Mouse (Mus musculus): ENCODE measurements at regions not wholly inside any gene's neighbourhood (a gene's known extent, or its start where the extent isn't known, plus 50 kb on each side); places are given as distances from the start of the nearest gene placed in this dataset.

DNA sequence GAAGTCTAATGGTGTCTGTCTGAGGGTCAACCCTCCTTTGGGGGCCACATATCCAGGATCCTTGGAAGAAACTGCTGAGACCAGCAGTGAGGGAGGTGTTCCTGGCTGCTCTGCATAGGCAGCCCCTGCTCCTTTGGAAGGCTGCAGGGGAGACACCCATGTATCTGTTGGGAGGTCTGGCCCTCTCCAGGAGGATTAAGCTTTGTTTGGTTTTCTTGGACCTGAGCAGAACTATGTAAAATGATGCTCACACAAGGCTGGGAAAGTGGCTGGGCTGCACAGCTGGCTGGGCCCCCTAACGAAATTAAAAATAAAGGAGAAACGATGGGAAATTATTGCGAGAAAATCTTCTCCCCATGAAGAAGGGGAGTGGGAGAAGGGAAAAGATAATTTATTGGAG is 104.2 kb downstream of the Edn3 start:
- H3K4me1 ChIP-seq (ENCODE audit: control insufficient read depth, insufficient read depth, low read length), result no peaks in the 10 kb centered on the region
- no peak overlapping the region for H3K27ac ChIP-seq (ENCODE audit: insufficient read depth, low read length)
- no peak overlapping the region for H3K4me3 ChIP-seq (ENCODE audit: insufficient read depth, low read length)
- TF ChIP-seq CTCF (IDR thresholded peaks at IDR 0.05; ENCODE audit: borderline replicate concordance, insufficient read depth, low read length) (no peak), POLR2A (IDR thresholded peaks at IDR 0.05; ENCODE audit: low read depth, low read length) (no peak)

DNA sequence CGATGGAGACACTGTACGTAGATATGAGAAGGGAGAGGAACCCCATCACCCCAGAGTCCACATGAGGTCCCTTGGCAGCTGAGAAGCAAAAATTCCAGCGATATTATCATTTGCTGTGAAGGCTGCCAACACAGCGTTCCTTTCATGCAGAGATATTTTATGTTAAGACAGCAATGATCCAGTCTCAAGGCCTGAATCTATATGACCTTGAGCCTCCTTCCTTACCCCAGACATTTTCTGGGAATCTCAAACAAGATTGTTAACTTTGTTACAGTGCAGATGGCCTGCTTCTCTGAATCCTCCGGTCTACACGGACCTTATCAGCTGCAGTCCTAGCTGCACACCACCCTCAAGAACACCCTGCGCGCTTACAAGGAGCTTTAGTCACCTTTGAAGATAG is 106.1 kb downstream of the Edn3 start:
- Histone ChIP-seq H3K4me1 (ENCODE audit: control insufficient read depth, insufficient read depth, low read length) (no peaks in the 10 kb centered on the region), H3K27ac (ENCODE audit: insufficient read depth, low read length) (no peak overlapping the region)
- no peak for TF ChIP-seq CTCF (IDR thresholded peaks at IDR 0.05; ENCODE audit: borderline replicate concordance, insufficient read depth, low read length)
- TF ChIP-seq POLR2A (IDR thresholded peaks at IDR 0.05; ENCODE audit: low read depth, low read length), result no peak

DNA sequence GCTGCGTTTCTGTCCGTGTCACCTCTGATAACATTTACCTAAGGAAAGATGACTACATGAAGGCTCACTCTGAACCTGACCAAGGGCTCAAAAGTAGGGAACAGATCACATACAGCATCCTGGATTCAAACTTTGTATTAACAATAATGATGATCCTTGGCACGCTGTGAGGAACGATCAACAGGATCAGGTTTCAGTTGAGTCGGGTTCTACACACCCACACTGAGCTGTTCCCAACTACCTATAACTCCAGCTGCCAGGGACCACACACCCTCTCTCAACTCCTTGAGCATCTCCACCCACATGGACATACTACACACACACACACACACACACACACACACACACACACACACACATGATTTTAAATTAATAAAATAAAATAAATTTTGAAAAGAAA is 107.0 kb downstream of the Edn3 start:
- TF ChIP-seq CTCF (IDR thresholded peaks at IDR 0.05; ENCODE audit: borderline replicate concordance, insufficient read depth, low read length), result no peak
- no peak for TF ChIP-seq POLR2A (IDR thresholded peaks at IDR 0.05; ENCODE audit: low read depth, low read length)
- no peak overlapping the region for H3K27ac ChIP-seq (ENCODE audit: insufficient read depth, low read length)

More for the DNA sequence above, 106.1 kb downstream of the Edn3 start:
- H3K4me3 ChIP-seq (ENCODE audit: insufficient read depth, low read length), result no peak overlapping the region

DNA sequence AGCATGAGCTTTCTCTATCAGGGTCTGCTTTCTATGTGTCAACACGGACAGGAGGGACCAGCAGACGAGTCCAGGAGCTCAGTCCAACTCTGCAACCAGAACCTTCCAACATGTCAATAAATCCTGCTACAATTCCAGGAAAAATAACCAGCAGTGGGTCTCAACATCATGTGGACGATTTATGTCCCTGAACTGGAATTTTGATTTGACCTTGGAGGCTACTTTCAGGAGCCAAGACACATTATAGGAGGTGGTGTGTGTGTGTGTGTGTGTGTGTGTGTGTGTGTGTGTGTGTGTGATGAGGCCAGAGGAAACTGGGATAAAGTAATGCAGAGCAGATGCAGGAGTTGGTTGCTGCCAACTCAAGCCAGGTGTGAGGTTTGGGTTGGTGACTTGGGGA is 107.8 kb downstream of the Edn3 start:
- no peak overlapping the region for H3K4me3 ChIP-seq (ENCODE audit: insufficient read depth, low read length)
- TF ChIP-seq POLR2A (IDR thresholded peaks at IDR 0.05; ENCODE audit: low read depth, low read length), result no peak
- TF ChIP-seq CTCF (IDR thresholded peaks at IDR 0.05; ENCODE audit: borderline replicate concordance, insufficient read depth, low read length), result no peak
- no peaks in the 10 kb centered on the region for H3K4me1 ChIP-seq (ENCODE audit: control insufficient read depth, insufficient read depth, low read length)
- H3K27ac ChIP-seq (ENCODE audit: insufficient read depth, low read length), result no peak overlapping the region

More for the DNA sequence above, 107.0 kb downstream of the Edn3 start:
- Histone ChIP-seq H3K4me1 (ENCODE audit: control insufficient read depth, insufficient read depth, low read length) (no peaks in the 10 kb centered on the region), H3K4me3 (ENCODE audit: insufficient read depth, low read length) (no peak overlapping the region)

DNA sequence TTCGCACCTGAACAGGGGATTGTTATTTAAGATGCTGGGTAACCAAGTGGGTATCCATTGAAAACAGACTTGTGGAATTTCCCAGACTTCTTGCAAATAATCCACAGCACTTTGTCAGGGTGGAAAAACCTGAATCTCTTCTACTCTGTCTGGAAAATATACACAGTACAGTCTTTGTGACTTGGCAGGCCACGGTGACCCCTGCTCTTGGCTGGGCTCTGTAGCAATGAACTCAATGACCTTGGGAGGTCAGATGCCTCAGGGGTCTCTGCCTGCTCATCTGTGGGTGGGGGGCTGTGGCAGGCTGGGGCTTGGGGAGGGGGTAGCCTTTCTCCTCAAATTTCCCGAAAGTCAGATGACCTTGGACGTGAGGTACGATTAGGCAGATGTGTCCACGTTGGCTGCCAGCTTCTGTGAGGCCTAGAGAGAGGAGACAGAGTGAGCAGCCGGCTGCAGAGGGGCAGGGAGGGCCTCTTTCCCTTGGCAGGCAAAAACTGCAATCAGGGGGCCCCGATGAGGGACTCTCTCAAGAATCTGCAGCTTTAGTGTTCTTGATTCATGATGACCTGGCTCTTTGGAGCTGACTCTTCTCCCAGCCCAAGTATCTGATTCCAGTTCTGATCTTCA is 108.4 kb downstream of the Edn3 start:
- Histone ChIP-seq H3K27ac (ENCODE audit: insufficient read depth, low read length) (no peak overlapping the region), H3K4me3 (ENCODE audit: insufficient read depth, low read length) (no peak overlapping the region), H3K4me1 (ENCODE audit: control insufficient read depth, insufficient read depth, low read length) (no peaks in the 10 kb centered on the region)
- TF ChIP-seq POLR2A (IDR thresholded peaks at IDR 0.05; ENCODE audit: low read depth, low read length) (no peak), CTCF (IDR thresholded peaks at IDR 0.05; ENCODE audit: borderline replicate concordance, insufficient read depth, low read length) (no peak)

DNA sequence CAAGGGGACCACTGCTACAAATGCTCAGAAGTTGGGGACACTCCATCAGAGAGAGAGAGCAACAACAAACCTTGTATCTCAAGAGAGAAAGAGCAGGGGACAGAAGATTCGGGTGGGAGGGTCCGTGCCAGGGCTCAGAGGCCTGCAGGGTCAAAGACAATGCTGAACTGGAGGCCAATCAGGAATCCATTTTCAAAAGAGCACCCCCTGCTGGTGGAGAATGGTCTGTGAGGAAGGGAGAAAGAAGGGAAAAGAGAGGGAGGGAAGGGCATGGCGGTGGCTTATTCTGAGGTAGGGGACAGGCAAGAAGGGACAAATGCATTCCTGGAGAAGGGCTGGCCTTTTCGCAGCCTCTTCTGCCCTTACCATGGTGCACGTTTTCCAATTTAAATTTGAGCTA is 109.9 kb downstream of the Edn3 start:
- no peak overlapping the region for H3K27ac ChIP-seq (ENCODE audit: insufficient read depth, low read length)
- no peaks in the 10 kb centered on the region for H3K4me1 ChIP-seq (ENCODE audit: control insufficient read depth, insufficient read depth, low read length)
- TF ChIP-seq POLR2A (IDR thresholded peaks at IDR 0.05; ENCODE audit: low read depth, low read length) (no peak), CTCF (IDR thresholded peaks at IDR 0.05; ENCODE audit: borderline replicate concordance, insufficient read depth, low read length) (no peak)
- H3K4me3 ChIP-seq (ENCODE audit: insufficient read depth, low read length), result no peak overlapping the region

DNA sequence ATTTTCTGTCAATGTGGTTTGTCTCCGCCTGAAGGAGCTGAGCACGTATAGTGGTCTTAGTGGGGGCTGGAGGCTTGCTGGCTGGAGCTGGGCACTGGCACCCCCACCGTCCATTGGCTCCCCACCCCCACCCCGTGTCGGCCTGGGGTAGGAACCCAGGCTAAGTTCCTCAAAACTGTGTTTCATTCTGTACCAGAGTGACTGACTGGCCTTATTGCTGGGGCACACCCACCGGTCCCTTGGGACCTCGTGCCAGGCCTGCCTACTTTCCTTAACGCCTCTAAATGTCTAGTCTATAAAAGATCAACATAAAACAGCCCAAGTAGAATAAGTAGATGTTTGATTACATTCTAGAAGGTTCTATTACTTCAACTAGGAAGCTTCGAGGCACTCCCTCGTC is 110.8 kb downstream of the Edn3 start:
- H3K4me1 ChIP-seq (ENCODE audit: control insufficient read depth, insufficient read depth, low read length), result no peaks in the 10 kb centered on the region
- no peak overlapping the region for H3K27ac ChIP-seq (ENCODE audit: insufficient read depth, low read length)
- TF ChIP-seq CTCF (IDR thresholded peaks at IDR 0.05; ENCODE audit: borderline replicate concordance, insufficient read depth, low read length), result no peak
- TF ChIP-seq POLR2A (IDR thresholded peaks at IDR 0.05; ENCODE audit: low read depth, low read length), result no peak
- H3K4me3 ChIP-seq (ENCODE audit: insufficient read depth, low read length), result no peak overlapping the region

DNA sequence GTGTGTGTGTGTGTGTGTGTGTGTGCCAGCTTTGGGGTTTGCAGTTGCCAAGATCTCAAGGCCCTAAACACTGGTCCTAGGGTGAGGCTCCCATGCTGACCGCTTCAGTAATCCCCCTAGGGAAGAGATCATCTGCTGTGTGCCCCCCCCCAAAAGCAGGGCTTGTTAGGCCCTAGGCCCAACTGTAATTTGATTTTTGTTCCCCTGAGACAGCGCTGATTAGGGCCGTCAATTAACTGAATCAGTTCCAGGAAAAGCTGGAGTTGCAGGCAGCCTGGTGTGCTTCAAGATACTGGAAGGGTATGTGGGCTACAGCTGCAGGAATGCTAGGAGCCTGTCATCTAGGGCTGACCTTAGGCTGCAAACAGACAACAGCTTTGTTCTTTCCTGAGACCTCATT is 111.4 kb downstream of the Edn3 start:
- TF ChIP-seq POLR2A (IDR thresholded peaks at IDR 0.05; ENCODE audit: low read depth, low read length), result no peak
- TF ChIP-seq CTCF (IDR thresholded peaks at IDR 0.05; ENCODE audit: borderline replicate concordance, insufficient read depth, low read length), result no peak
- H3K4me1 ChIP-seq (ENCODE audit: control insufficient read depth, insufficient read depth, low read length), result no peaks in the 10 kb centered on the region
- no peak overlapping the region for H3K4me3 ChIP-seq (ENCODE audit: insufficient read depth, low read length)
- no peak overlapping the region for H3K27ac ChIP-seq (ENCODE audit: insufficient read depth, low read length)

DNA sequence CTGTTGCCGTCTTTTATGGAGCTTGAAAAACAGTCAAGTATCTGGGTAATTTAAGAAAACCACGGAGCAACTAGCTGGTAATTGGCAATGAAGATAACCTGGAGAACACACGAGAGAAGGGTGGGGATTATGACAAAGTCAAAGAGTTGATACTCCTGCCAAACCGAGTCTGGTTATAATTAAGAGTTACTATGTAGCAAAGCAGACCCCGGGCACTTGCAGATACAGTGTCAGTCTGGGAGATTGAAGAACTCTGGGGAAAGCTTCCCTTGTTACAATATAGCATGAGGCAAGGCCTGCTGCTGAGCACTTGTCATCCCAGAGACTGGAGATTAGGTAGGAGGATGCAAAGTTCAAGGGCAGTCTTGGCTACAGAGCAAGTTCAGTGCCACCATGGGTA is 116.5 kb downstream of the Edn3 start:
- no peak overlapping the region for H3K27ac ChIP-seq (ENCODE audit: insufficient read depth, low read length)
- H3K4me3 ChIP-seq (ENCODE audit: insufficient read depth, low read length), result no peak overlapping the region
- TF ChIP-seq CTCF (IDR thresholded peaks at IDR 0.05; ENCODE audit: borderline replicate concordance, insufficient read depth, low read length) (no peak), POLR2A (IDR thresholded peaks at IDR 0.05; ENCODE audit: low read depth, low read length) (no peak)
- H3K4me1 ChIP-seq (ENCODE audit: control insufficient read depth, insufficient read depth, low read length), result no peaks in the 10 kb centered on the region

DNA sequence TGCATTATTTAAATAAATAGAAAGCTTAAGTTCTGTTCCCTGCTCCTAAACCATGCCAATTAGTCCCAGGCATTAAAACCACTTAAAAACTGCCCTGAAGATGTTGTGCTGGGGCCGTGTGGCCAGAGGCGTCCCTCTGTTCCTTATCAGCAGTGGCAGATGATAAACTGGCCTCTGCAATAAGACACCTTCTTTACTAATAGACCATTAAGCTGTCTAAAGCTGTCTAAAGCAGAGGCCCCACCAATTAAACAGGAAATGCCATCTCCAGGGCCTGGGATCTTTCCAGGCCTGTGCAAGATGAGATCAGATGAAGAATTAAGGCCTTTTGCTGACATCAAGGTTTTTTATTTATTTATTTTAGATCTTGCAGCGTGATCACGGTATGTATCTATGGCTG is 118.6 kb downstream of the Edn3 start:
- Histone ChIP-seq H3K27ac (ENCODE audit: insufficient read depth, low read length) (no peak overlapping the region), H3K4me3 (ENCODE audit: insufficient read depth, low read length) (no peak overlapping the region), H3K4me1 (ENCODE audit: control insufficient read depth, insufficient read depth, low read length) (no peaks in the 10 kb centered on the region)
- TF ChIP-seq CTCF (IDR thresholded peaks at IDR 0.05; ENCODE audit: borderline replicate concordance, insufficient read depth, low read length), result no peak
- TF ChIP-seq POLR2A (IDR thresholded peaks at IDR 0.05; ENCODE audit: low read depth, low read length), result no peak
